Mouse (Mus musculus) midbrain, embryonic 16.5 days (tissue): Measurements from ENCODE around the gene Kazald1. TPM values are rescaled to one million over a fixed set of nuclear protein-coding genes. Genes with fewer than 3 reads are reported as not detected.

ENCODE experiments used
- ATAC-seq: fragments of 200-750 bp; cut with Nextera tagmentation; 2 replicates; pipeline ENCODE4 v1.8.0; 2017; ENCODE audit warnings: moderate TSS enrichment
- H3K27ac ChIP-seq: fragments of 300-500 bp; sonication (generic); 2 replicates; pipeline ENCODE4 v1.5.1; 2014; ENCODE audit warnings: mild to moderate bottlenecking, low read length, mixed read lengths
- H3K27me3 ChIP-seq: fragments of 300-500 bp; sonication (generic); 2 replicates; pipeline ENCODE4 v1.6.1; 2014; ENCODE audit warnings: low read depth, low read length, mixed read lengths; ENCODE audit not compliant: control insufficient read depth, insufficient read depth
- H3K36me3 ChIP-seq: fragments of 300-500 bp; sonication (generic); 2 replicates; pipeline ENCODE4 v1.6.1; 2014; ENCODE audit warnings: mild to moderate bottlenecking, low read length, moderate library complexity, mixed read lengths; ENCODE audit not compliant: control insufficient read depth, insufficient read depth
- H3K4me1 ChIP-seq: fragments of 300-500 bp; sonication (generic); 2 replicates; pipeline ENCODE4 v1.6.1; 2014; ENCODE audit warnings: mild to moderate bottlenecking, low read length, mixed read lengths; ENCODE audit not compliant: control insufficient read depth, insufficient read depth
- H3K4me2 ChIP-seq: fragments of 300-500 bp; sonication (generic); 2 replicates; pipeline ENCODE4 v1.6.1; 2014; ENCODE audit warnings: mild to moderate bottlenecking, low read length, mixed read lengths
- H3K4me3 ChIP-seq: fragments of 300-500 bp; sonication (generic); 2 replicates; pipeline ENCODE4 v1.5.1; 2014; ENCODE audit warnings: low read depth, mild to moderate bottlenecking, low read length, moderate library complexity, mixed read lengths
- H3K9ac ChIP-seq: fragments of 300-500 bp; sonication (generic); 2 replicates; pipeline ENCODE4 v1.6.1; 2014; ENCODE audit warnings: low read depth, low read length, mixed read lengths
- H3K9me3 ChIP-seq: fragments of 300-500 bp; sonication (generic); replicated peaks from 2 replicates; pipeline ENCODE4 v1.6.1; 2014; ENCODE audit warnings: mild to moderate bottlenecking, low read length, mixed read lengths; ENCODE audit not compliant: control insufficient read depth, poor library complexity, severe bottlenecking
- WGBS: fragments of 180-500 bp; shearing (Covaris S2); extraction: QIAGEN DNeasy Blood & Tissue Kit; methylation state at CpG from one replicate; pipeline ENCODE4 v1.1.7; 2014; 5-methylcytosine and 5-hydroxymethylcytosine counted together
- polyA plus RNA-seq: library from polyadenylated mRNA; unstranded; fragments of >200 nt; fragmentation: Nextera tagmentation; extraction: Ambion mirVana; gene quantifications from 2 replicates; pipeline ENCODE4 v1.2.1, GENCODE M21; 2015

Gene Kazald1
- polyA plus RNA-seq, 1 experiment from 2014 or later: 1.9 TPM

DNA sequence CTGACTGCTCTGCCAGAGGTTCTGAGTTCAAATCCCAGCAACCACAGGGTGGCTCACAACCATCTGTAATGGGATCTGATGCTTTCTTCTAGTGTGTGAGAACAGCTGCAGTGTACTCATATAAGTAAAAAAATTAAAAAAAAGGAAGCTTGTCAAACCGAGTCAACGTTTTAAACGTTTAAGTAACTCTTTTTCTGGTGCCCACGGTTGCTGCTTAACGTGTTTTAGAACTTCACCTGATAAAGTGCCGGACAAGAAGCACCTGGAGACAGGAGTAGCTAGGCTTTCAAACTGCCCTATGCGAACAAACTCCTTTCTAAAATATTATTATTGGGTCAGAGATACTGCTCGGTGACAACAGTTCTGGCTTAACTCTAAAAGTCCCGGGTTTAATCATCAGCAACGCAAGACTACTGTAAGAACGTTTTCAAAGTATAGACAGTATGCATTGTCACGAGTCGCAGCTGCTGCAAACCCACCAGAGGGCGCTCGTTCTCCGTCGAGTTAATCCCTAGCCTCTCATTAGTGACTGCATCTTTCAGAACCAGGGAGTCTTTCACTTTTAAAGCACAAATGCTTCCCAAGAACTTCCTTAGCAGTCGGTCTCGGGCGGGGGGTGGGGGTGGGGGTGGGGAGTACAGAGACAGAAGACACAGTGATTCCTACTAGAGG is 1.0 kb upstream of the Kazald1 start:
- WGBS: 8% methylated on average over 20 of the region's 20 CpGs
- Histone ChIP-seq H3K36me3 (no peaks in the 10 kb centered on the region), H3K4me2 (peak overlapping the region; percentile 95), H3K4me3 (peak overlapping the region; percentile 73), H3K4me1 (peaks cover 19% of the 10 kb centered on the region), H3K27ac (peak overlapping the region; percentile 92; the same call in 1 of the 2 replicates), H3K27me3 (peaks cover 42% of the 10 kb centered on the region), H3K9ac (peak overlapping the region; percentile 87), H3K9me3 (no peaks in the 10 kb centered on the region)
- peak; percentile 59; the same call in 1 of the 2 replicates for ATAC-seq

DNA sequence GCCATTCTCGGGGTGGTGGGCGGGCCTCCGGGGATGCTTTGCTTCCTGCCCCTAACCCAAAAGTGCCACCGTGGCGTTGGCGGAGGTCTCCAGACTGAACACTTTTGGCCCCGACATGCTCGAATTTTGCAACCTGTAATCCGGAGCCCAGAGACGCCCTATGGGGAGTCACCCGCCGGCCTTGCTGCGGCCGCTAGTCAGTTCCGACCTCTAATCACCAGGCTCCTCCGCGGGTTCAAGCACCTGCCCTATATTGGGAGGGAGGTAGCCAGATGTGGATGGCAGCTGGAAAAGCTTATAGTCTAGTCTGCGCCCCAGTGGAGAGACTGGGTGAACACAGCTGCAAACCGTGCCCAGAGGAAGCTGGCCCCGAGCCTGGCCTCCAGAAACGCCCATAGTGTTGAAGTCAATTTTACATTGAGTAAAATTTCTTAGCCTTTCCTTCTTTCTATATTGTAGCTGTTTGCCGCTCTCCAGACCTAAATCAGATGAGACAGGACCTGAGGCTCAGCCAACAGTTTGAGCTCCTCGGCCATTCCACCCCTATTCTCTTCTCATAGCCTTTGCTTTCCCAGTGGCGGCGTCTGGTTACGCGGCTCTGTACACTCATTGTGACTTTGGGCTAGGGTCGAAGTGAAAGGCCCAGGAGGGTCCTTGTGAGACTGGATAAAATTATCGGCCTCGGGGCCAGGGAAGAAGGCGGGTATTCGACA is 438 bp downstream of the Kazald1 start:
- Histone ChIP-seq H3K27ac (peak overlapping the region; percentile 92), H3K4me3 (peak overlapping the region; percentile 73), H3K4me2 (peak overlapping the region; percentile 95), H3K9me3 (no peaks in the 10 kb centered on the region), H3K27me3 (peaks cover 42% of the 10 kb centered on the region), H3K36me3 (no peaks in the 10 kb centered on the region), H3K9ac (peak overlapping the region; percentile 87), H3K4me1 (peaks cover 29% of the 10 kb centered on the region)
- peak; percentile 40 for ATAC-seq
- WGBS: 1% methylated on average over 32 of the region's 32 CpGs

DNA sequence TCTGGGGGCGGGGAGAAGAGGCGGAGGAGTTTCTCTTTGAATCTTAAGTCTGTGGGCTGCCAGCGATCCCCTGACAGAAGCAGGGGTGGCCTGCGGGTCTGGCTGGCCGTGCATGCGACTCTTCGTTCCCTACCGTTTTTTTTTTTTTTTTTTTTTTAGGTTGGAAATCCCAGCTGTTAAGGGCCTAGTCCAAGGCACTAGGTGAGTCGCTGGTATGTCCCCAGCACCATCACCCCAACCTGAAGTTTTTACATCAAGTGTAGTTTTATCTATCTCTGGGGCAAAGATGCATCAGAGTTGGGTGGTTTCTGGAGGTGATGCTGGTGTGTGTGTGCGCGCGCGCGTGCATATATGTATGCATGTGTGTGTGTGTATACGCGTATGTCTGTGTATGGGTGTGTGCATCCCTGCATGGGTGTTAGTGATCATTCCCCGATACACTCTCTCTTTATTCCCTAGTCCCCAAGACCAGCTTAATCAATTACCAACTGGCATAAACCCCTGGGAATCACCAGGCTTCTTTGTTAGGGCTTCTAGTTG is 1.1 kb downstream of the Kazald1 start:
- H3K27ac ChIP-seq: no peak overlapping the region
- 7% methylated on average over 16 of the region's 17 CpGs for WGBS
- no peaks in the 10 kb centered on the region for H3K9me3 ChIP-seq
- no peak overlapping the region for H3K9ac ChIP-seq
- H3K4me3 ChIP-seq: peak overlapping the region; percentile 73; the same call in 1 of the 2 replicates
- H3K4me2 ChIP-seq: peak overlapping the region; percentile 95
- peaks cover 42% of the 10 kb centered on the region for H3K27me3 ChIP-seq
- ATAC-seq: no peak
- peaks cover 35% of the 10 kb centered on the region for H3K4me1 ChIP-seq
- no peaks in the 10 kb centered on the region for H3K36me3 ChIP-seq

DNA sequence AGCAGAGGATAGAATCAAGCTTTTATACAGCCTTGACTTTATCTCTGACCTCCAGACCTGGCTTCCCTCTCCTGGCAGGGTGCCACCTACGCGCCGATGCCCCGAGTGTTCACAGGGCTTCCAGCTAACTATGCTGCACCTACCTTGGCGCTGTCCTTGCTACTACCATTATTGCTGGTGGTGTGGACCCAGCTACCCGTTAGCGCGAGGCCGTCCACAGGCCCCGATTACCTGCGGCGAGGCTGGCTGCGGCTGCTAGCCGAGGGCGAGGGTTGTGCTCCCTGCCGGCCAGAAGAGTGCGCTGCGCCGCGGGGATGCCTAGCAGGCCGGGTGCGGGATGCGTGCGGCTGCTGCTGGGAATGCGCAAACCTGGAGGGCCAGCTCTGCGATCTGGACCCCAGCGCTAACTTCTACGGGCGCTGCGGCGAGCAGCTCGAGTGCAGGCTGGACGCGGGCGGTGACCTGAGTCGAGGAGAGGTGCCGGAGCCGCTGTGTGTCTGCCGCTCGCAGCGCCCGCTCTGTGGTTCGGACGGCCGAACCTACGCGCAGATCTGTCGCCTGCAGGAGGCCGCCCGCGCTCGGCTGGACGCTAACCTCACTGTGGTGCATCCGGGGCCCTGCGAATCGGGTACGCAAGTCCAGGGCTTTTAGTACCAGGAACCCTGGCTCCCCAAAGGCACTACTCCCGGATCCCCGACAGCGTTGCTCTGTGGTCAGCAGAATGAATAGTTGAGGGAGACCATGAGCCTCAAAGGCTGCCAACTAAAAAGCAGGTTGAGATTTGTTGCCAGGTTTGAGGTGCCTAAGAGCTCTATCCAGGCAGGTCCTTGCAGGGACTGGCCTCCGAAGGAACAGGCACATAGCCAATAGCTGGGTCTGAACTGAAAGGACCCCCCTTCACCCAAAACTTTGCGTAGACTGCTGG is 1.8 kb downstream of the Kazald1 start:
- peak overlapping the region; percentile 13 for H3K4me3 ChIP-seq
- peaks cover 43% of the 10 kb centered on the region for H3K27me3 ChIP-seq
- peaks cover 36% of the 10 kb centered on the region for H3K4me1 ChIP-seq
- peak overlapping the region; percentile 5; the same call in 1 of the 2 replicates for H3K9ac ChIP-seq
- H3K9me3 ChIP-seq: no peaks in the 10 kb centered on the region
- WGBS: under 1% methylated on average over 62 of the region's 62 CpGs
- H3K36me3 ChIP-seq: no peaks in the 10 kb centered on the region
- peak overlapping the region; percentile 51 for H3K4me2 ChIP-seq
- H3K27ac ChIP-seq: no peak overlapping the region
- ATAC-seq: no peak

DNA sequence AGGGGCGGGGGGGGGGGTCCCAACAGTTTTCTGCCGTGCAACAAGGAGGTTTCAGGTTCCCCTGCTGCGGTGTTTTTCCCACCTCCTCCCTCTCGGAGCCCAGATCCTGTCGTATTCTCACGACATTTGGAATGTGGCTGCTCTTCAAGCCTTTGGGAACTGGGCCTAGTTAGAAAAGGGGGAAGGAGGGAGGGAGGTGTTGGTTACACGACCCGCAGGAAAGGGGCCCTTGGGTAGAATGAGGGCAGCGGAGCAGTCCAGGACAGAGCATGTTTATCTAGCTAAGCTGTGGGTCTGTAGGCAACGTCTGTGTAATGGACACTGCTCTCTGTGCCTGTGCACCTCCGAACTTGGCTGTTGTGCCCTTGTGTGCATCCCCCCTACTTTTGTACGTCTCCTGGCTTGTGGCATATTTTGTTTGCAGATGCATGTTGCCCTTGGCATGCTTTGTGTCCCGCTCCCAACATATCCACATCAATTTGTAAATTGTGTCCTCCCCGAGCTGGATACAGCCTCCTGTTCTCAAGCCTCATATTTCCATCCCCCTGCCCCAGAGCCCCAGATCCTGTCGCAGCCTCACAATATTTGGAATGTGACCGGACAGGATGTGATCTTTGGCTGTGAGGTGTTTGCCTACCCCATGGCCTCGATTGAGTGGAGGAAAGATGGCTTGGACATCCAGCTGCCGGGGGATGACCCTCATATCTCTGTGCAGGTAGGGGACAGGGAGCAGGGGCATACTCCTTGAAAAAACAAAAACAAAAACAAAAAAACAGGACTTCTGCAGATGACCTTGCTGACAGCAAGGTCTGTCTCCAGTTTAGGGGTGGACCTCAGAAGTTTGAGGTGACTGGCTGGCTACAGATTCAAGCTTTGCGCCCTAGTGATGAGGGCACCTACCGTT is 3.0 kb downstream of the Kazald1 start:
- Histone ChIP-seq H3K4me2 (no peak overlapping the region), H3K27ac (no peak overlapping the region), H3K9ac (no peak overlapping the region), H3K27me3 (peaks cover 47% of the 10 kb centered on the region), H3K4me3 (no peak overlapping the region), H3K4me1 (peaks cover 36% of the 10 kb centered on the region), H3K9me3 (no peaks in the 10 kb centered on the region), H3K36me3 (no peaks in the 10 kb centered on the region)
- ATAC-seq: no peak
- 8% methylated on average over 20 of the region's 20 CpGs for WGBS

DNA sequence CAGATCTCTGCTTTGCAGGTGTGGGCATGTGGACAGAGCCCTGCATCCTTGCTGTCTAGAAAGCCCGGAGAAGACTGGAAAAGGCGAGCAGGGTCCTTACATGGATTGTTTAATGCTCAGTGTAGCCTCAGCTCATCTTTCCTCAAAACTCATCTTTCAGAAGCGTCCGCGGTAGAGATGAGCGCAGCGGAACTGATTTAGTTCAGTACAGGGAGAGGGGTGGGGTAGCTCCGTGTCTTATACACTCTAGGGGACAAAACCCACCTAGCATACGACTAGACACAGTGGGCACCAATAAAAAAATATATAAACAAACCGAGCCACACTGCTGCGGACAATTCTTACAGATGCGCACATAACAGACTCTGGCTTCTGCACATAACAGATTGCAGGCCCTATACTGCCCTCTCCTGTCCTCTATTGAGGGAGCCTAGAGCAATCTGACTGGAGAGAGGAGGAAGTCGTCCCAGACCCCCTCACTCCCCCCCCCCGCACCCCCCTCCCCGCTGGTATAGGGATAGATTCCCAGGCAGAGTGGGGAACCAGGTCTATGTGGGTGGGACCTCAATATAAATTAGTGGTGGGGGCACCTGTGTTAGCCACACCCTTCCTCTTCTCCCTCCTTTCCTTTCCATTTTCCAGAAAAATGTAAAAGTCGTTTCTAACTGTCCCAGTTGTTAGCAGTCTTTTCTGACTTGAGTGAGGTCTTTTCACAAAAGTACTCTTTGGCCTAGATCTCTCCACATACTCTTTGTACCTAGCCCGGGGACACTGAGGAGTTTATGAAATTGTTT is 4.1 kb downstream of the Kazald1 start:
- 7% methylated on average over 17 of the region's 17 CpGs for WGBS

DNA sequence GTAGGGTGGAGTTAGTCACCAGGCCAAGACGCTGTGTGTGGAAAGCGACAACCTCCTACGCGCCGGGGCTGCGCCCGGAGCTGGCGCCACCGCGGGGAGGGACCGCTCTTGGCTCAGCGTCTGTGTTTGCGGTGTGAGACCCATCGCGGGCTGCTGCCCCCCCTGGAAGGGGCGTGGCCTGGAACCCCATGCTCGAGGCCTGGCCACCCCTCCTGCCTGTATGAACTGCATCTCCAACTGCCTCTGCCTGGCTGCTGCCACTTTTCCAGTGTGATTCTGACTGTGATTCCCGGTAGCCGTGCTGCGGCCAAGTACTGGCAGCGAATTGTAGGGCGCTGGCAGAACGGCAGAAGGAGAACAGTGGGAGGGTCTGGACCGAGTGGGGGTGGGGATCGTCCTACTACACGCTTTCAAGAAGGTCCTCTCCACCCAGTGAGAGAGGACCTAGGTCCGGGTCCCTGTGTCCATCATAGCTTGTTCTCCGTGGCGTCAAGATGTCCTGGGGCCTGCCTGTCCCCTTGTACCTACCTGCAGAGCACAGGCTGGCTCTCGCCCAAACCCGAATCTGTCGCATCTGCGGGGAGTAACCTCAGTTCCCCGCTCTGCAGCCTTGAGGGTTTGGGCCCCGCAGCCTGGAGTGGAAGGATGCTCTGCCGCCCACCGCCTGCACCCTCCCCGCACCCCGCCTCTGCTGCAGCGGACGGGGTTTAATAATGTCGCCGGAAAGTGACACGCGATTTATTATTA is 4.9 kb downstream of the Kazald1 start:
- 0 out of 2 replicates have a peak, but pooled peaks have one; percentile 18 for ATAC-seq
- H3K4me3 ChIP-seq: peak overlapping the region; percentile 29
- peaks cover 33% of the 10 kb centered on the region for H3K4me1 ChIP-seq
- no peak overlapping the region for H3K27ac ChIP-seq
- peak overlapping the region; percentile 57 for H3K4me2 ChIP-seq
- no peaks in the 10 kb centered on the region for H3K36me3 ChIP-seq
- peak overlapping the region; percentile 6; the same call in 1 of the 2 replicates for H3K9ac ChIP-seq
- 1% methylated on average over 45 of the region's 45 CpGs for WGBS
- H3K9me3 ChIP-seq: no peaks in the 10 kb centered on the region
- peaks cover 47% of the 10 kb centered on the region for H3K27me3 ChIP-seq

More for the DNA sequence above, 4.1 kb downstream of the Kazald1 start:
- H3K27me3 ChIP-seq: peaks cover 47% of the 10 kb centered on the region
- H3K4me2 ChIP-seq: peak overlapping the region; percentile 57
- no peaks in the 10 kb centered on the region for H3K36me3 ChIP-seq
- no peaks in the 10 kb centered on the region for H3K9me3 ChIP-seq
- no peak overlapping the region for H3K4me3 ChIP-seq
- no peak overlapping the region for H3K27ac ChIP-seq
- ATAC-seq: no peak
- peak overlapping the region; percentile 6; the same call in 1 of the 2 replicates for H3K9ac ChIP-seq
- H3K4me1 ChIP-seq: peaks cover 33% of the 10 kb centered on the region
